ENCODE assay signal across 20 mouse cellular contexts in genomic region chr9:32411507-32411906, GRCm38 (mm10). TPM values are rescaled to one million over a fixed set of nuclear protein-coding genes. Genes with fewer than 3 reads are reported as not detected.
"Had no signal": no experiment of that assay in that cellular context is flagged by ENCODE, and none has a peak within 500 bp of the region (broad histone marks: within the 10 kb centered on the region; RNA-seq: fewer than 3 reads in every experiment).

No protein-coding gene starts in this region.

- H3K4me1 ChIP-seq: intestine, embryonic 15.5 days had no signal

- H3K4me3 ChIP-seq: intestine, embryonic 15.5 days; left cerebral cortex, adult 2 months; limb, embryonic 15.5 days; liver, embryonic 12.5 days; megakaryocyte, embryonic 14.5 days; midbrain, embryonic 12.5 days had no signal

- H3K27ac ChIP-seq: intestine, embryonic 15.5 days; left cerebral cortex, adult 2 months; limb, embryonic 15.5 days; liver, embryonic 12.5 days; midbrain, embryonic 12.5 days; stomach, postnatal 0 days had no signal

- H3K4me2 ChIP-seq: intestine, embryonic 15.5 days; limb, embryonic 15.5 days; liver, embryonic 12.5 days; lung, embryonic 14.5 days; midbrain, embryonic 12.5 days had no signal

- ATAC-seq: intestine, embryonic 15.5 days; liver, embryonic 12.5 days had no signal

- H3K9me3 ChIP-seq: intestine, embryonic 15.5 days; limb, embryonic 15.5 days; liver, embryonic 12.5 days; megakaryocyte, embryonic 14.5 days; midbrain, embryonic 12.5 days had no signal

- DNase-seq: lung, embryonic 14.5 days; lung, postnatal 10 days; lung, postnatal 4 days; right cerebral cortex, adult 18-20 months; right cerebral cortex, postnatal 25 days; thymus, postnatal 4 days had no signal

- H3K9ac ChIP-seq: intestine, embryonic 15.5 days; limb, embryonic 15.5 days; liver, embryonic 12.5 days; lung, embryonic 14.5 days; midbrain, embryonic 12.5 days had no signal

- H3K36me3 ChIP-seq: intestine, embryonic 15.5 days; limb, embryonic 15.5 days; liver, embryonic 12.5 days; midbrain, embryonic 12.5 days had no signal

RNA-seq across cellular contexts. Expression of gene Kcnj1, which starts 39.2 kb away (rescaled TPM):
- total RNA-seq: layer of hippocampus, postnatal 25 days; left cerebral cortex, adult 2 months; left cerebral cortex, postnatal 14 days; midbrain, postnatal 0 days had no signal
- polyA plus RNA-seq: intestine, embryonic 15.5 days; limb, embryonic 11.5 days; limb, embryonic 15.5 days; liver, embryonic 12.5 days; liver, embryonic 16.5 days; lung, embryonic 14.5 days; midbrain, embryonic 12.5 days; midbrain, postnatal 0 days; neural tube, embryonic 14.5 days; small intestine, adult 2 months; stomach, postnatal 0 days had no signal
